Mouse (Mus musculus): Measurements from ENCODE around the gene Fabp6. TPM values are rescaled to one million over a fixed set of nuclear protein-coding genes. Genes with fewer than 3 reads are reported as not detected.
A peak's percentile ranks its signal among the peaks of the same experiment; 100 is the strongest.

Fabp6 gene
- total and polyA plus RNA-seq, 3 experiments: not detected

GRCm38 (mm10) chr11:43586324-43587090 is 14.8 kb downstream of the Fabp6 start, which contains the start of gene 4933415A04Rik:
Gene 4933415A04Rik, plus strand, starts transcription at chr11:43587040.
- H3K4me1 ChIP-seq (ENCODE audit: control insufficient read depth in 1 of 2, insufficient read depth in 2 of 2): no peaks in the 10 kb centered on the region
- no peaks in the 10 kb centered on the region for H3K79me2 ChIP-seq (replicated peaks; ENCODE audit: control insufficient read depth, extremely low read depth, insufficient read depth, poor library complexity, severe bottlenecking)
- H3K36me3 ChIP-seq (replicated peaks in 1 of 2; ENCODE audit: control insufficient read depth in 1 of 2, insufficient read depth in 1 of 2, low read length in 1 of 2): no peaks in the 10 kb centered on the region
- H3K4me3 ChIP-seq (replicated peaks in 1 of 3; ENCODE audit: low read depth in 2 of 3, low read length in 2 of 3, poor library complexity in 1 of 3): no peak within 1 kb of the TSS
- in situ Hi-C loops (cut with MboI; ENCODE audit: low pct_ligation_motif_present, low pct_unique_long_range_greater_than_20kb, low sequenced_read_pairs): loop anchor here (5.0 kb wide), 1 partner anchor 94 kb away; no protein-coding TSS in a partner anchor
- peak; percentile 87 for TF ChIP-seq SMC3 (IDR thresholded peaks at IDR 0.05; ENCODE audit: low read depth, low read length)
- TF ChIP-seq MAX (IDR thresholded peaks at IDR 0.05; ENCODE audit: low read length): no peak
- no peak for TF ChIP-seq HCFC1 (IDR thresholded peaks at IDR 0.05; ENCODE audit: low read depth, low read length)
- no peak for TF ChIP-seq CHD2 (IDR thresholded peaks at IDR 0.05; ENCODE audit: low read length)
- TF ChIP-seq RAD21 (IDR thresholded peaks at IDR 0.05; ENCODE audit: low read depth, low read length): peak; percentile 35
- peak; percentile 37; the same call in 1 of the 2 replicates for TF ChIP-seq ZNF384 (IDR thresholded peaks at IDR 0.05; ENCODE audit: low read depth, low read length)
- TF ChIP-seq CTCF (conservative IDR thresholded peaks at IDR 0.05 in 1 of 2, IDR thresholded peaks at IDR 0.05 in 1 of 2; ENCODE audit: low read depth in 2 of 2, low read length in 2 of 2): peak; percentile 72 to 85
- no peak for TF ChIP-seq POLR2A (IDR thresholded peaks at IDR 0.05; ENCODE audit: low read depth, low read length)
- no peak for TF ChIP-seq UBTF (IDR thresholded peaks at IDR 0.05; ENCODE audit: low read depth, low read length)
- no peak within 1 kb of the TSS for H3K9ac ChIP-seq (ENCODE audit: insufficient read depth, low read depth)
- peak; percentile 82 for DNase-seq (ENCODE audit: extremely low read depth)
- dilution Hi-C loops (cut with MboI; ENCODE audit: extremely low pct_ligation_motif_present, extremely low pct_unique_long_range_greater_than_20kb, low sequenced_read_pairs): no loop called here
- H3K27ac ChIP-seq (ENCODE audit: insufficient read depth, low read depth): no peak within 1 kb of the TSS
- no peaks in the 10 kb centered on the region for H3K27me3 ChIP-seq (replicated peaks)
- H3K4me2 ChIP-seq (ENCODE audit: insufficient read depth, low read depth, poor library complexity, severe bottlenecking): no peak within 1 kb of the TSS
- H3K9me3 ChIP-seq (replicated peaks; ENCODE audit: low read length): no peaks in the 10 kb centered on the region

- H3K36me3 ChIP-seq (replicated peaks in 1 of 2; ENCODE audit: control insufficient read depth in 1 of 2, insufficient read depth in 1 of 2, low read length in 1 of 2): no peaks in the 10 kb centered on the region
- no peak overlapping the region for H3K9ac ChIP-seq (ENCODE audit: insufficient read depth, low read depth)
- no peak overlapping the region for H3K4me2 ChIP-seq (ENCODE audit: insufficient read depth, low read depth, poor library complexity, severe bottlenecking)
- TF ChIP-seq POLR2A (IDR thresholded peaks at IDR 0.05; ENCODE audit: low read depth, low read length): no peak
- TF ChIP-seq ETS1 (conservative IDR thresholded peaks at IDR 0.05; ENCODE audit: low read depth, low read length): no peak
- no peak for TF ChIP-seq POLR2AphosphoS2 (IDR thresholded peaks at IDR 0.05; ENCODE audit: low read depth, low read length)
- no peak for TF ChIP-seq EP300 (IDR thresholded peaks at IDR 0.05; ENCODE audit: low read length)
- TF ChIP-seq TBP (conservative IDR thresholded peaks at IDR 0.05; ENCODE audit: low read depth, low read length): no peak
- TF ChIP-seq ZNF384 (IDR thresholded peaks at IDR 0.05; ENCODE audit: low read depth, low read length): no peak
- TF ChIP-seq USF1 (IDR thresholded peaks at IDR 0.05; ENCODE audit: low read depth, low read length): no peak
- no peak for TF ChIP-seq BHLHE40 (IDR thresholded peaks at IDR 0.05; ENCODE audit: low read depth, low read length)
- TF ChIP-seq UBTF (IDR thresholded peaks at IDR 0.05; ENCODE audit: low read depth, low read length): no peak
- H3K4me3 ChIP-seq (replicated peaks in 1 of 3; ENCODE audit: low read depth in 2 of 3, low read length in 2 of 3, poor library complexity in 1 of 3): no peak overlapping the region
- dilution Hi-C loops (cut with MboI; ENCODE audit: extremely low pct_ligation_motif_present, extremely low pct_unique_long_range_greater_than_20kb, low sequenced_read_pairs) (no loop called here), in situ Hi-C loops (cut with MboI; ENCODE audit: low pct_ligation_motif_present, low pct_unique_long_range_greater_than_20kb, low sequenced_read_pairs) (loop anchor here (5.0 kb wide), 1 partner anchor 93 kb away; no protein-coding TSS in a partner anchor)
- H3K79me2 ChIP-seq (replicated peaks; ENCODE audit: control insufficient read depth, extremely low read depth, insufficient read depth, poor library complexity, severe bottlenecking): no peaks in the 10 kb centered on the region
- no peaks in the 10 kb centered on the region for H3K4me1 ChIP-seq (ENCODE audit: control insufficient read depth in 1 of 2, insufficient read depth in 2 of 2)
- no peak for DNase-seq (ENCODE audit: extremely low read depth)
- no peaks in the 10 kb centered on the region for H3K27me3 ChIP-seq (replicated peaks)
- no peak overlapping the region for H3K27ac ChIP-seq (ENCODE audit: insufficient read depth, low read depth)
- no peaks in the 10 kb centered on the region for H3K9me3 ChIP-seq (replicated peaks; ENCODE audit: low read length)
Observed at GRCm38 (mm10) chr11:43585211-43586005, 15.9 kb downstream of the Fabp6 start.

All from CH12.LX (cell line).